10 mouse cellular contexts compared by ENCODE assay signal in genomic region chr13:107910125-107910524, GRCm38 (mm10).
"Had no signal": no experiment of that assay in that cellular context is flagged by ENCODE, and none has a peak within 500 bp of the region (broad histone marks: within the 10 kb centered on the region; RNA-seq: fewer than 3 reads in every experiment).

No protein-coding gene starts in this region.

- H3K36me3 ChIP-seq: liver, embryonic 15.5 days had no signal

- H3K9ac ChIP-seq: liver, embryonic 15.5 days had no signal

- H3K9me3 ChIP-seq: liver, embryonic 15.5 days had no signal

- H3K27ac ChIP-seq: liver, embryonic 15.5 days; macrophage had no signal

- H3K4me2 ChIP-seq: liver, embryonic 11.5 days; liver, embryonic 15.5 days had no signal

- H3K4me1 ChIP-seq: liver, embryonic 15.5 days had no signal

- DNase-seq: kidney, adult 11 months; kidney, postnatal 14 days; left cerebral cortex, postnatal 4 days; lung, adult 2 months; thymus, adult 2 months; thymus, postnatal 25 days had no signal

- H3K27me3 ChIP-seq: liver, embryonic 15.5 days had no signal

- H3K4me3 ChIP-seq: liver, embryonic 15.5 days; megakaryocyte, embryonic 14.5 days had no signal
